Mouse (Mus musculus): ENCODE measurements around the gene Timm9. TPM values are rescaled to one million over a fixed set of nuclear protein-coding genes. Genes with fewer than 3 reads are reported as not detected.
"Not testable (repeated sequence)": the region's sequence is repeated elsewhere in the genome, so short reads cannot be mapped to it uniquely, and the experiment has no call there.

The Timm9 gene
- polyA plus RNA-seq, 1 experiment = not detected

GRCm38 (mm10) chr12:71113675-71114288, 22.7 kb downstream of the Timm9 start:
- H3K4me1 ChIP-seq (ENCODE audit: control insufficient read depth, insufficient read depth, low read length) = peaks cover 10% of the 10 kb centered on the region
- no peak overlapping the region for H3K4me3 ChIP-seq (ENCODE audit: insufficient read depth, low read depth, low read length)
- WGBS = 17% methylated on average over 12 of the region's 12 CpGs
- TF ChIP-seq POLR2A (IDR thresholded peaks at IDR 0.05; ENCODE audit: insufficient read depth, low read depth, low read length) (no peak), CTCF (IDR thresholded peaks at IDR 0.05; ENCODE audit: insufficient read depth, low read depth, low read length) (no peak)
- H3K27ac ChIP-seq (ENCODE audit: insufficient read depth, low read depth, low read length) = no peak overlapping the region

DNA sequence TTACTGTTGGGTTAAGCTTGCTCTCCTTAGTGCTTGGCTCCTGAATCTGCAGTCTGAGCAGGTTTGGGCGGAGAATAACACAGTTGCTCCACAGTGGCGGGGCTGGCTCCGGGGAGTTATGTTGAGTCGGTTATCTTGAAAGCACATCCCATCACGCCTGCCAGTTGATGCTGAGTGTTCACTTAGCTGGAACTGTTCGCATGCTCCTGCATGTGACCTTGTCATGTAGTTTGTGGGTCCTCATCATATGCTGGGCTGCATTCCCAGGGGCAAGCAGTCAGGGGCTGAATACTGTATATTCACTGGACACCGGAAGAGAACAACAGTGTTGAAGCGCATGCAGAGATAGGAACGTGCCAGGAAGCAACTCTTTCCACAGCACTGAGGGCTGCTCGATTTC, 23.4 kb downstream of the Timm9 start:
- peaks cover 10% of the 10 kb centered on the region for H3K4me1 ChIP-seq (ENCODE audit: control insufficient read depth, insufficient read depth, low read length)
- TF ChIP-seq CTCF (IDR thresholded peaks at IDR 0.05; ENCODE audit: insufficient read depth, low read depth, low read length) = no peak
- no peak for TF ChIP-seq POLR2A (IDR thresholded peaks at IDR 0.05; ENCODE audit: insufficient read depth, low read depth, low read length)
- WGBS = 85% methylated on average over 10 of the region's 10 CpGs
- no peak overlapping the region for H3K4me3 ChIP-seq (ENCODE audit: insufficient read depth, low read depth, low read length)
- no peak overlapping the region for H3K27ac ChIP-seq (ENCODE audit: insufficient read depth, low read depth, low read length)

DNA sequence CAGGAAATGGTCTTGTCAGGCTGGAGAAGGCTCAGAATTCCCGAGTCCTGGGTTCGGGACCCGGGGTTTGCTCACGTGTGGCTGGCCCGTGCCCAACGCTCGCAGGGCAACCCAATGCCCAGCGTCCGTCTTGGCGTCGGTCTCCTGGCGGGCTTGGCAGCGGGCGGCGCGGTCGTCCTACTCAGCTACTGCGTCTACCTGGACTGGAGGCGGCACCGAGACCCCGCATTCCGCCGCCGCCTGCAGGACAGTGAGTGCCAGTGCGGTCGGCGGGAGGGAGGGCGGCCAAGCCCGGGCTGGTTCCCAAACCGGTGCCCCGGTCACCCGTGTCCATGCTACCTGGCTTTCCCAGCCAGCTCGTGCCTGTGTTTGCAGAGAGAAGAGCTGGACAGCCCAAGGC, 25.2 kb downstream of the Timm9 start, which contains the start of gene Tomm20l:
Tomm20l (plus strand) TSS at position 98 of the 400 bp plus-strand sequence.
- 12% methylated on average over 33 of the region's 33 CpGs for WGBS
- TF ChIP-seq POLR2A (IDR thresholded peaks at IDR 0.05; ENCODE audit: insufficient read depth, low read depth, low read length) (no peak), CTCF (IDR thresholded peaks at IDR 0.05; ENCODE audit: insufficient read depth, low read depth, low read length) (no peak)
- H3K4me3 ChIP-seq (ENCODE audit: insufficient read depth, low read depth, low read length) = no peak within 1 kb of the TSS
- H3K4me1 ChIP-seq (ENCODE audit: control insufficient read depth, insufficient read depth, low read length) = peaks cover 10% of the 10 kb centered on the region
- no peak within 1 kb of the TSS for H3K27ac ChIP-seq (ENCODE audit: insufficient read depth, low read depth, low read length)

- Histone ChIP-seq H3K27ac (ENCODE audit: insufficient read depth, low read depth, low read length) (no peak overlapping the region), H3K4me3 (ENCODE audit: insufficient read depth, low read depth, low read length) (no peak overlapping the region), H3K4me1 (ENCODE audit: control insufficient read depth, insufficient read depth, low read length) (peaks cover 6% of the 10 kb centered on the region)
- WGBS = 90% methylated on average over 6 of the region's 6 CpGs
- no peak for TF ChIP-seq POLR2A (IDR thresholded peaks at IDR 0.05; ENCODE audit: insufficient read depth, low read depth, low read length)
- TF ChIP-seq CTCF (IDR thresholded peaks at IDR 0.05; ENCODE audit: insufficient read depth, low read depth, low read length) = no peak
These were observed 29.2 kb downstream of the Timm9 start for GRCm38 (mm10) chr12:71107216-71107771.

DNA sequence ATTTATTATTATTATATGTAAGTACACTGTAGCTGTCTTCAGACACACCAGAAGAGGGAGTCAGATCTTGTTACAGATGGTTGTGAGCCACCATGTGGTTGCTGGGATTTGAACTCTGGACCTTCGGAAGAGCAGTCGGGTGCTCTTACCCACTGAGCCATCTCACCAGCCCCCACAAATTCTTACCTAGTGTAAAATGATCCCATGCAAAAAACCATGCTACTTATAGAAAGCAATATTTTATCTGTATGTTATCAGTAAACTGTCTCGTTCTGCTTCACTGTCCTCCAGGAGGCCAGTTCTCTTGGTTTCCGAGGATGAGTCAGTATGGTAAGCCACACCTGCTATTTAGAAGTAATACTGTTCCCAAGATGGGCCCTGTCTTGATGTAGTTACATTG, 32.2 kb downstream of the Timm9 start:
- H3K4me1 ChIP-seq (ENCODE audit: control insufficient read depth, insufficient read depth, low read length); H3K4me3 ChIP-seq (ENCODE audit: insufficient read depth, low read depth, low read length); H3K27ac ChIP-seq (ENCODE audit: insufficient read depth, low read depth, low read length): not testable (repeated sequence)
- WGBS = 91% methylated on average over 4 of the region's 4 CpGs

DNA sequence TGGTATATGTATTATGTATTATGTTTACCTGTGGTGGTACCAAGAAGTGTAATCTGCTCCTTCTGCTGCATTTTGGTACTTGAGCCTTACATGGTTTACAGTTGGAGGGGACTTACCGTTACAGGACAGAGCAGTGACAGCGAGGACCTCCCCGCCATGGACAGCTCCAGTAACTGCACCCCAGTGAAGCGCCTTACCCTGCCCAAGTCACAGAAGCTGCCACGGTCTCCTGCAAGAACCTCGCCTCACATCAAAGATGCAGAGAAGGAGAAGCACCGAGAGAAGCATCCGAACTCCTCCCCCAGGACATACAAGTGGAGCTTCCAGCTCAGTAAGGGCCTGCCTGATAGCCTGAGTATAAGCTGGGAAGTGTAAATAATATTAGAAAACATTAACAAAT, 50.2 kb downstream of the Timm9 start:
- WGBS = 87% methylated on average over 8 of the region's 8 CpGs
- Histone ChIP-seq H3K4me1 (ENCODE audit: control insufficient read depth, insufficient read depth, low read length) (no peaks in the 10 kb centered on the region), H3K4me3 (ENCODE audit: insufficient read depth, low read depth, low read length) (no peak overlapping the region), H3K27ac (ENCODE audit: insufficient read depth, low read depth, low read length) (no peak overlapping the region)
- TF ChIP-seq POLR2A (IDR thresholded peaks at IDR 0.05; ENCODE audit: insufficient read depth, low read depth, low read length) = no peak
- TF ChIP-seq CTCF (IDR thresholded peaks at IDR 0.05; ENCODE audit: insufficient read depth, low read depth, low read length) = no peak

Other genes starting within 250 kb of the Timm9 start
- 132 TPM in 1 of 2 replicates, not detected in the other for gene Actr10, start 198.8 kb downstream of the Timm9 start, polyA plus RNA-seq (2012; ENCODE audit: insufficient read depth, insufficient read length, low replicate concordance, missing spikeins)
- not detected in 2 replicates for gene Psma3, start 162.1 kb downstream of the Timm9 start, polyA plus RNA-seq (2012; ENCODE audit: insufficient read depth, insufficient read length, low replicate concordance, missing spikeins)
- gene Arid4a, start 120.7 kb downstream of the Timm9 start, polyA plus RNA-seq (2012; ENCODE audit: insufficient read depth, insufficient read length, low replicate concordance, missing spikeins) = not detected in 2 replicates
- not detected in 2 replicates for gene Tomm20l, start 25.3 kb downstream of the Timm9 start, polyA plus RNA-seq (2012; ENCODE audit: insufficient read depth, insufficient read length, low replicate concordance, missing spikeins)
- not detected in 2 replicates for gene 2700049A03Rik, start 164 bp upstream of the Timm9 start, polyA plus RNA-seq (2012; ENCODE audit: insufficient read depth, insufficient read length, low replicate concordance, missing spikeins)
- not detected in 2 replicates for gene Dact1, start 173.2 kb upstream of the Timm9 start, polyA plus RNA-seq (2012; ENCODE audit: insufficient read depth, insufficient read length, low replicate concordance, missing spikeins)

Data from olfactory bulb, adult 2 months (tissue).